Mouse (Mus musculus): ENCODE results near the gene Rnf227.

DNA sequence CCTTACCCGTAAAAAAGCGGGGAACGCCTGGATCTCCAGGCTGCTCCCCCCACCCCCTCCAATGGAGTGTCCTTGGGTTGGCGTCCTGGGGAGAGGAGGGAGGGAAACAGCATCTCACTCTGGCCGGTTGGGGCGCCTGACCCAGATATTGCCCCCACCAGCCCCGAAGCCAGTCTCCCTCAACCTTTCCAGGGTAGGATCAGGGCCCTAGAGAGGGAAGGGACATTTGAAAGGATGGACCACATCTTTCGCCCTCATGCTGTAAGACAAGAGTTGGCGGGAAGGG is 13.2 kb upstream of the Rnf227 start:
- peak; percentile 21; the same call in 1 of the 2 replicates for TF ChIP-seq CTCF (IDR thresholded peaks at IDR 0.05; ENCODE audit: low read depth)
- TF ChIP-seq EP300 (IDR thresholded peaks at IDR 0.05; ENCODE audit: low read depth), result no peak

Measured in liver, embryonic 14.5 days (tissue).